Mouse (Mus musculus) brain, embryonic 18.5 days (tissue): ENCODE data around the gene 9430097D07Rik.

Experiments used
- DNase-seq: peaks from one replicate; pipeline ENCODE4 v3.0.0-alpha.2; 2012; ENCODE audit warnings: low read depth, low spot score

Gene 9430097D07Rik

DNA sequence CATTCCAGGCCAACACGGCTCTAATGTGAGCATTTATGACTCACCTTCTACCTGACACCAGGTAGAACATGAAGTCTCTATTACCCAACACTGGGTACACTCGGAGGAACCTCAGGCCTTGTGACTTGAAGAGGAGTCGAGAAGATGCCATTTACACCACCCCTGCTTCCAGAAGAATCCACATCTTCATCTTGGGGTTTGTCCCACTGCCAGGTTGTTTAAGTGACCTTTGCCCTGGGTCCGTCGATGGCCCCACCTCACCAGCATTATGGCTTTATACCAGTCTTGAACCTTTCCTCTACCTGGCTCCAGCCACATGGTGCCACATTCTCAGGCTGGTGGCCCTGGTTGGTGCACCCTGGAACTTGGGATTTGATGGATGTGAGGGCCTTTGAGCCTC is 21.8 kb upstream of the 9430097D07Rik start:
- DNase-seq, result no peak

- no peak for DNase-seq
Measured at GRCm38 (mm10) chr2:32596725-32597124, 21.2 kb upstream of the 9430097D07Rik start.

DNA sequence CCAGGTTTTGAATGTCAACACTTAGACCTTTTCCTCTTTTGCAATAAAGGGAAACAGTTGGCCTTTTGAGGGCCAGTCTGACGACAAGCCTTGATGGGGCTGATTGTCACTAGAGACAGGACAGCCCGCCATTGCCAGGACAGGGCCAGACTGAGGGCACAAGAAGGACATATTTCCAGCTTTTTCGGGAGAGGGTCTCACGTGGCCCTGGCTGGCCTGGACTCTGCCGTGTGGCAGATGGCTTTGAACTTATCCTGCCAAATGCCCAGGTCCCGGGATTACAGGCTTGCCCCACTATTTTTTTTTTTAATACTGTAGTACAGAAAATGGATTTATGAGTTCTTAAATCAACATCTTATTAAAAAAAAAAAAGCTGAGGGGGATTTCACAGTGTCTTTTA is 15.8 kb upstream of the 9430097D07Rik start:
- DNase-seq, result no peak

DNA sequence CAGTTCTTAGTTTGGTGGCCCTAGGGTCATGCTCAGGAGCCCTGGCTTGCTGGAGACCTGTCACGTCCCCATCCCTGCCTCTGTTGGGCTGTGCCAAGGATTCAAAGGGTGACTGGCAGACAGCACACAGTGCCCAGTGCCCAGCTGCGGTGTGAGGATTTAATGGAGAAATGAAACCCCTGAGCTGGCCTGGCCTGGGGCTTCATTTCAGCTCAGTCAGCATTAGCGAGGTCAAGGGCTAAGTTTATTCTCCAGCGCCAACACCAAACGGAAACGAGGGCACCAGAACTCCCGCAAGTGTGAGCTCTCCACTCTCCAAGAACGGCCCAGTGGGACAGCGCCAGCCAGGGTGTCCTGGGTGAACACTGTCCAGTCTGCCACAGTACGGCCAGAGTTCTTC is 14.7 kb upstream of the 9430097D07Rik start:
- no peak for DNase-seq

DNA sequence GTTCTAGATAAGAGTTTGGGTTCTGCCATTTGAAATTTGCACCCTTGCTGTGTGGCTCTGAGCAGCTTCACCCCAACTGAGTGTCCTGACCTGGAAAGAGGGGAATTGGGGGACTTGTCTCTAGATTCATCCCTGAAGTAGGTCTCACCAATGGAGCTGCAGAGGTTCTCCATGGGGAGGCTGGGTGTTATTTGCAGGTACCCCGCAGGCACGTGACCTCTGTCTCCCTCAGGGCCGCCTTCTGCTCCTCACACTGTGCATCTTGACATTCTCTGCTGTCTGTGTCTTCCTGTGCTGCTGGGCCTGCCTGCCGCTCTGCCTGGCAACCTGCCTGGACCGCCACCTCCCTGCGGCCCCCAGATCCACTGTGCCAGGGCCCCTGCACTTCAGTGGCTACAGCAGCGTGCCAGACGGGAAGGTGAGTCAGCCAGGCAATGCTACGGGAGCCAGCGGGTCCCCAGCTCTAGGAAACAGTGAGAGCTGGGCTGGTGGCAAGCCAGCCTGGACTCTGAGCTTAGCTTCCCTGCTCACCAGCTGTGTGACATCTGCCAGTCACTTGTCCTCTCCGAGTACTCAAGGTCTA is 13.8 kb upstream of the 9430097D07Rik start:
- DNase-seq, result no peak

- DNase-seq, result no peak
Measured at GRCm38 (mm10) chr2:32587731-32588321, 12.3 kb upstream of the 9430097D07Rik start.

- peak; percentile 76 for DNase-seq
Measured at GRCm38 (mm10) chr2:32586871-32587351, 11.4 kb upstream of the 9430097D07Rik start, which contains the start of gene St6galnac4. TSS of gene St6galnac4 (plus strand) at chr2:32587095.

- DNase-seq, result no peak
Measured at GRCm38 (mm10) chr2:32585149-32585714, 9.7 kb upstream of the 9430097D07Rik start.

GRCm38 (mm10) chr2:32582830-32583799 is 7.6 kb upstream of the 9430097D07Rik start:
- DNase-seq, result no peak

- DNase-seq, result no peak
Measured at GRCm38 (mm10) chr2:32581450-32582095, 6.1 kb upstream of the 9430097D07Rik start.

GRCm38 (mm10) chr2:32578146-32579046 is 2.9 kb upstream of the 9430097D07Rik start:
- no peak for DNase-seq

GRCm38 (mm10) chr2:32576532-32576931 is 1.0 kb upstream of the 9430097D07Rik start:
- DNase-seq, result no peak

GRCm38 (mm10) chr2:32574901-32575585 is 441 bp downstream of the 9430097D07Rik start:
- DNase-seq, result no peak

DNA sequence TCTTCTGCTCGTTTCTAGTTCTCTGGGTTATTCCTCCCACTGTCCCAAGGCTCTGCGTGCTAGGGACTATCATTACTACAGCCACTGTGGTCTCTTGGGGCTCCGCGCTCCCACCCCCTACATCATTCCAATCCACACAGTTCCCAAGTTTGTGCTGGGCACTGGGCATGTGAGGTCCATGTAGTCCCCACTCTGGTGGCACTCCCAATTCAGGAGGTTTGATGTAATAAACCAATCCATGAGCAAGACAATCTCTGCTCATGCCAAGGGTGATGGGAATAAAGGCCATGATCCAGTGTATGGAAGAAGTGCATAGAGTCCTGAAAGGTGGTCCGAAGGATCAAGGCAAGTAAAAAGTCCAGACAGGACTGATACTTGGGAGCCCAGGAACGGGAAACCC is 987 bp downstream of the 9430097D07Rik start, which contains the start of gene Pip5kl1:
TSS of gene Pip5kl1 (plus strand) at position 301 of the 400 bp plus-strand sequence.
- no peak for DNase-seq

DNA sequence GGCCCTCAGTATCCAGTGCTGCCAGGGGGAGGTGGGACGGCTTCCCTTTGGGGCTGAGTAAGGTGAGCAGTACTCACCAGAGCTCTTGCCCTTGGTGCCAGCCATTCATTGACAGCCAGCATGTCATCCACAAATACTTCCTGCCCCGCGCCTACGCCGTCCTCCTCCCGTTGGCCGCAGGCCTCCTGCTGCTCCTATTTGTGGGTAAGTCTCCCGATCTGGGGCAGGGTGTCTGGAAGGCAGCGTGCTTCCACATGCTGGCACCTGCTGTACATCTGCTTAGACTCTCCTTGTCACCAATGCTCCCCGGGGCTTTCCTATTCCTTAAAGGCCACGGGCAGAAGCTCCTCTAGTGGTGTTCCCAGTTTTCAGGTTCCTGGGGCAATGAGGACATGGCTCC is 3.3 kb downstream of the 9430097D07Rik start:
- DNase-seq, result no peak

DNA sequence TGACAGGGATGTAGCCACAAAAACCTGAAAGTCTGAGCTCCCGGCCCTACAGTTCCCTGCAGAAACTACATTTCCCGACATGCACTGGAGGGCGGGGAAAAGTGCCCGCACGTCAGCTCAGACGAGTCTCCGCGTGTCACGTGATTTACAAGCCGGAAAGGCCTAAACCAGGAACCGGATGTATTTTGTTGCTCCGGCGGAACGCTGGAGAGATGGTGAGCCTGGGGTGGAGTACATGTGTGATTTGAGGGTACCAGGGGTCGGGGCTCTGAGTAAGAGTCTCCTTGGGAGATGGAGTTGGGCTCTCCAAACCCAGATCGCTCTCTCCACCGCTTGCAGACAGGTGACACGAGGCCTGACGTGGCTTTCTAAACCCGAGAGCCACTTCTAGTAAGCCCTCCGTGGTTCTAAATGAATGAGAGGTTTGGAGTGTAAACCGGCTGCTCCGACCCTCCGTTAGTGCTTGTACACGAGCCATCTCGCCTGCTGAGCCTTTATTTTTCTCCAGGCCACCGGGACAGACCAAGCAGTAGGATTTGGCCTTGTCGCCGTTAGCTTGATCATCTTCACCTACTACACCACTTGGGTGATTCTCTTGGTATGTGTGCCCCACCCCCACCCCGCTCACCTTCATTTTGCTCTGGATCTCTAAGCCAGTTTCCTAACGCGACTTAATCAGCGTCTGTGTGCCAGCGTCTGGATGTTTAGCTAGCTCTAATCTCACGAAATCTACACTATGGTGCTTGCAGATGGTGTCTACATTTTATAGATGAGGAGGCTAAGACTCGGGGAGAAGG is 4.6 kb downstream of the 9430097D07Rik start, which contains the start of gene Dpm2:
TSS of gene Dpm2 (plus strand) at position 161 of the 797 bp plus-strand sequence.
- peak; percentile 87 for DNase-seq

DNA sequence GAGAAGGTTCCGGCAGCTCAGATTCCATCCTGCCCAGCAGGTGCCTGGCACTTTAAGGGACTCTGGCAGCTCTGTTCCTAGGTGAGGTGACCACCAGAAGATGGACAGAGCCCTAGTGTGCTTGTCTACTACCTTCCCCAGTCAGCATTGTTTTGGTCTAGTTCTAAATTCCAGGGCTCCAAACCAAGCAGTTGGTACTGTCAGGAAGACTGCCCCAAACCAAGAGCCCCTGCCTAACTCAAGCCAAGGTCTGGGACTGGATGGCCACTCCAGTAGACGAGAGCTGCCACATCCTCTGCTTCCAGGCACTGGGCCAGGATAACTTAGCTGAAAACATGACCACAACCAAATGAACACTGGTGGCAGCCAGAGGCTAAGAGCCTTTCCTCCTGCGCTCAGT is 6.5 kb downstream of the 9430097D07Rik start:
- DNase-seq, result no peak

- DNase-seq, result no peak
Measured at GRCm38 (mm10) chr2:32568149-32568548, 7.3 kb downstream of the 9430097D07Rik start.
